Mouse (Mus musculus) hindbrain, embryonic 14.5 days (tissue): Measurements from ENCODE around the gene Ccer2. TPM values are rescaled to one million over a fixed set of nuclear protein-coding genes. Genes with fewer than 3 reads are reported as not detected.

ENCODE experiments used
- ATAC-seq: fragments of 200-750 bp; cut with Nextera tagmentation; 2 replicates; pipeline ENCODE4 v1.8.0; 2017; ENCODE audit warnings: moderate number of reproducible peaks, mild to moderate bottlenecking, moderate TSS enrichment, moderate library complexity; ENCODE audit not compliant: low FRiP score
- DNase-seq: peaks from one replicate; pipeline ENCODE4 v3.0.0-alpha.2; 2015; ENCODE audit warnings: low spot score
- H3K27ac ChIP-seq: fragments of 300-500 bp; sonication (generic); 2 replicates; pipeline ENCODE4 v1.5.1; 2014; ENCODE audit warnings: mild to moderate bottlenecking, moderate library complexity
- H3K27me3 ChIP-seq: fragments of 300-500 bp; sonication (generic); 2 replicates; pipeline ENCODE4 v1.6.1; 2014; ENCODE audit warnings: mild to moderate bottlenecking, low read length, mixed read lengths; ENCODE audit not compliant: control insufficient read depth, insufficient read depth
- H3K36me3 ChIP-seq: fragments of 300-500 bp; sonication (generic); replicated peaks from 2 replicates; pipeline ENCODE4 v1.6.1; 2014; ENCODE audit not compliant: control insufficient read depth, insufficient read depth
- H3K4me1 ChIP-seq: fragments of 300-500 bp; sonication (generic); replicated peaks from 2 replicates; pipeline ENCODE4 v1.6.1; 2014; ENCODE audit warnings: antibody characterized with exemption, low read length, mixed read lengths; ENCODE audit not compliant: control insufficient read depth, insufficient read depth
- H3K4me2 ChIP-seq: fragments of 300-500 bp; sonication (generic); replicated peaks from 2 replicates; pipeline ENCODE4 v1.6.1; 2014; ENCODE audit warnings: mild to moderate bottlenecking, moderate library complexity
- H3K4me3 ChIP-seq: fragments of 300-500 bp; sonication (generic); replicated peaks from 2 replicates; pipeline ENCODE4 v1.5.1; 2014; ENCODE audit warnings: mild to moderate bottlenecking, low read length
- H3K9ac ChIP-seq: fragments of 300-500 bp; sonication (generic); 2 replicates; pipeline ENCODE4 v1.6.1; 2014
- H3K9me3 ChIP-seq: fragments of 300-500 bp; sonication (generic); 2 replicates; pipeline ENCODE4 v1.6.1; 2016; ENCODE audit warnings: low read length; ENCODE audit not compliant: control insufficient read depth
- WGBS: fragments of 180-500 bp; shearing (Covaris S2); extraction: QIAGEN DNeasy Blood & Tissue Kit; methylation state at CpG from one replicate; pipeline ENCODE4 v1.1.7; 2014; 5-methylcytosine and 5-hydroxymethylcytosine counted together
- polyA plus RNA-seq: library from polyadenylated mRNA; unstranded; fragments of >200 nt; fragmentation: Nextera tagmentation; extraction: Ambion mirVana; gene quantifications from 2 replicates; pipeline ENCODE4 v1.2.1, GENCODE M21; 2014

Gene Ccer2
- polyA plus RNA-seq, 1 experiment from 2014 or later: 0.33 TPM

GRCm38 (mm10) chr7:28803756-28804155, 47.8 kb downstream of the Ccer2 start:
- 56% methylated on average over 4 of the region's 4 CpGs for WGBS
- H3K27me3 ChIP-seq: no peaks in the 10 kb centered on the region
- H3K27ac ChIP-seq: peak overlapping the region; percentile 61
- no peak overlapping the region for H3K4me3 ChIP-seq
- ATAC-seq (no peak), DNase-seq (no peak)
- H3K4me1 ChIP-seq: peaks cover 14% of the 10 kb centered on the region
- no peak overlapping the region for H3K9ac ChIP-seq
- H3K4me2 ChIP-seq: no peak overlapping the region
- no peaks in the 10 kb centered on the region for H3K9me3 ChIP-seq
- H3K36me3 ChIP-seq: no peaks in the 10 kb centered on the region

GRCm38 (mm10) chr7:28806869-28807268, 50.9 kb downstream of the Ccer2 start:
- Histone ChIP-seq H3K4me2 (no peak overlapping the region), H3K4me1 (peaks cover 16% of the 10 kb centered on the region), H3K36me3 (no peaks in the 10 kb centered on the region), H3K9ac (no peak overlapping the region), H3K27ac (no peak overlapping the region), H3K27me3 (no peaks in the 10 kb centered on the region), H3K9me3 (no peaks in the 10 kb centered on the region), H3K4me3 (no peak overlapping the region)
- no peak for ATAC-seq
- WGBS: 76% methylated on average over 4 of the region's 4 CpGs
- no peak for DNase-seq

- Histone ChIP-seq H3K36me3 (peaks cover 8% of the 10 kb centered on the region), H3K27me3 (no peaks in the 10 kb centered on the region), H3K4me2 (peak overlapping the region; percentile 93), H3K27ac (peak overlapping the region; percentile 96), H3K9me3 (no peaks in the 10 kb centered on the region), H3K4me1 (peaks cover 25% of the 10 kb centered on the region), H3K4me3 (peak overlapping the region; percentile 80), H3K9ac (peak overlapping the region; percentile 68)
- no peak for ATAC-seq
- WGBS: 44% methylated on average over 6 of the region's 8 CpGs
- no peak for DNase-seq
Observed at GRCm38 (mm10) chr7:28807641-28808220, 51.8 kb downstream of the Ccer2 start.

- Histone ChIP-seq H3K9me3 (no peaks in the 10 kb centered on the region), H3K9ac (peak within 1 kb of the TSS; percentile 68), H3K27me3 (no peaks in the 10 kb centered on the region), H3K4me2 (peak within 1 kb of the TSS; percentile 93), H3K4me3 (peak within 1 kb of the TSS; percentile 80), H3K36me3 (peaks cover 15% of the 10 kb centered on the region), H3K27ac (peak within 1 kb of the TSS; percentile 96), H3K4me1 (peaks cover 22% of the 10 kb centered on the region)
- peak; percentile 61 for DNase-seq
- ATAC-seq: no peak; the same call in 1 of the 2 replicates
- WGBS: 3% methylated on average over 34 of the region's 35 CpGs
Observed at GRCm38 (mm10) chr7:28808221-28808941, 52.4 kb downstream of the Ccer2 start, which contains the start of gene Hnrnpl. Gene Hnrnpl, plus strand, starts transcription at chr7:28808541.

Other genes with a start within 250 kb of the Ccer2 start
- gene Ifnl2, start 245.7 kb upstream of the Ccer2 start, polyA plus RNA-seq: not detected in 2 replicates
- not detected in 2 replicates for gene Ifnl3, start 233.3 kb upstream of the Ccer2 start, polyA plus RNA-seq
- not detected in 2 replicates for gene Sycn, start 215.3 kb upstream of the Ccer2 start, polyA plus RNA-seq
- 0.12 and 0.13 TPM in 2 replicates for gene Nccrp1, start 208.9 kb upstream of the Ccer2 start, polyA plus RNA-seq
- gene Samd4b, start 158.0 kb upstream of the Ccer2 start, polyA plus RNA-seq: 26.8 and 27.6 TPM in 2 replicates
- gene Pak4, start 158.0 kb upstream of the Ccer2 start, polyA plus RNA-seq: 13.2 and 14.2 TPM in 2 replicates
- gene Acp7, start 124.8 kb upstream of the Ccer2 start, polyA plus RNA-seq: 0.33 and 0.51 TPM in 2 replicates
- gene Fbxo27, start 63.3 kb upstream of the Ccer2 start, polyA plus RNA-seq: 8.5 and 11.5 TPM in 2 replicates
- gene Fbxo17, start 39.4 kb upstream of the Ccer2 start, polyA plus RNA-seq: 2.3 TPM in 2 replicates
- 113 and 118 TPM in 2 replicates for gene Mrps12, start 14.4 kb upstream of the Ccer2 start, polyA plus RNA-seq
- 16.6 and 18.2 TPM in 2 replicates for gene Sars2, start 14.2 kb upstream of the Ccer2 start, polyA plus RNA-seq
- 106 and 113 TPM in 2 replicates for gene Sirt2, start 10.6 kb downstream of the Ccer2 start, polyA plus RNA-seq
- gene Nfkbib, start 11.3 kb downstream of the Ccer2 start, polyA plus RNA-seq: 62.9 and 68.8 TPM in 2 replicates
- 1.4 and 2.7 TPM in 2 replicates for gene Rinl, start 32.8 kb downstream of the Ccer2 start, polyA plus RNA-seq
- 142 and 150 TPM in 2 replicates for gene Hnrnpl, start 52.4 kb downstream of the Ccer2 start, polyA plus RNA-seq
- gene Ech1, start 69.0 kb downstream of the Ccer2 start, polyA plus RNA-seq: 92.6 and 99.0 TPM in 2 replicates
- 2.8 and 3.2 TPM in 2 replicates for gene Lgals4, start 77.7 kb downstream of the Ccer2 start, polyA plus RNA-seq
- gene Lgals7, start 107.7 kb downstream of the Ccer2 start, polyA plus RNA-seq: 2.9 and 3.0 TPM in 2 replicates
- 0.09 and 0.24 TPM in 2 replicates for gene Capn12, start 125.2 kb downstream of the Ccer2 start, polyA plus RNA-seq
- gene Actn4, start 206.2 kb downstream of the Ccer2 start, polyA plus RNA-seq: 133 and 147 TPM in 2 replicates
- 291 and 321 TPM in 2 replicates for gene Eif3k, start 225.7 kb downstream of the Ccer2 start, polyA plus RNA-seq
- gene Map4k1, start 225.9 kb downstream of the Ccer2 start, polyA plus RNA-seq: 8.6 and 10.4 TPM in 2 replicates